Mouse (Mus musculus) skeletal muscle tissue, adult 2 months (tissue): ENCODE data around the gene Nfkb1.

Source experiments
- DNase-seq: peaks from one replicate; pipeline ENCODE4 v3.0.0-alpha.2; 2012; ENCODE audit warnings: low read depth, low spot score

The Nfkb1 gene

DNA sequence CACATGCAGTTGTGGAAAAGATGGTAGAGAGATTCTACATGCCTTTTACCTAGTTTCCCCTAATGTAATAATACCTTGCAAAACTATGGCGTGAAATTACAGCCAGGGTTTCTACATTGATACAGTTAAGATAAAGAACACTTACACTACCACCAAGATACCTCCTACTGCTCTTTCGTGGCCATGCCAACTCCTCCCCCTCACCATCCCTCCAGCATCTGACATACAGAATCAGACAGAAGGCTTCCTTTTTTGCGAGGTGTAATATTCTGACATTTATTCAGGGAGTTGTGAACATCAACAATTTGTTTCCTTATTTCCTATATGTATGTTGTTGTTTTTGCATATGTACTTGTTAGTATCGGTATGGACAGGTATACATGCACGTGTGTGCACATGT is 11.3 kb upstream of the Nfkb1 start:
- no peak for DNase-seq

DNA sequence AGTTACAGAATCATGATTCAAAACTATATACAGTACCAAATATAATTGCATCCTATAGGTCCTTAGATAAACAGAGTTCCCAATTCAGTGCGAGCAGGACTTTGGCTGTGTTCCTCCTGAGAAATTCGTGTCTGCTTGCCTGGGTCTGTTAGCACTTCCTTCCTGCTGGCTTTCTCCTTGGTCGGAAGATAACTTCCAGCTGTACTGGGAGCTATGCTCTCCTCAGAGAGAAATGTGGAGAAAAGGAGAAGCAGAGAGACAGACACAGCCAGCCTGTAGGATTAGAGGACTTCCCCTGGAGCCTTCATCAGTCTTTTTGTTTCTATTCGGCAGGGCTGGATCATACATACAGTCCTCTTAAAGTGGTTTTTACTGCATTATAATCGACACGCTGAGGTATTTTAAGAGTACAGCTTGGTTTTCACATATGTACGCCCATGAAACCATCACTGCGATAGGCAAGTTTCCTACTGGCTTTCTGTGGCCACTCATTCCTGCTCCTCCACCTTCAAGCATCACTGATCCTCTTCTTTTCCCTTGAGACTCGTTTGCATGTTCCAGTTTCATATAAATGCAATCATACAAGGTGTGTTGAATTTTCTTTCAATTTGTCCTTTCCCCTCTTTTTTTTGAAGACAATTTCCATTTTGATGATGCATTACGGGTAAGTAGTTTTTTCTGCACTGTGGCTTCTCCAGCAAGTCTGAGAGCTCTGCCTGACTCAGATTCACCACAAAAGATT is 8.3 kb upstream of the Nfkb1 start:
- no peak for DNase-seq

DNA sequence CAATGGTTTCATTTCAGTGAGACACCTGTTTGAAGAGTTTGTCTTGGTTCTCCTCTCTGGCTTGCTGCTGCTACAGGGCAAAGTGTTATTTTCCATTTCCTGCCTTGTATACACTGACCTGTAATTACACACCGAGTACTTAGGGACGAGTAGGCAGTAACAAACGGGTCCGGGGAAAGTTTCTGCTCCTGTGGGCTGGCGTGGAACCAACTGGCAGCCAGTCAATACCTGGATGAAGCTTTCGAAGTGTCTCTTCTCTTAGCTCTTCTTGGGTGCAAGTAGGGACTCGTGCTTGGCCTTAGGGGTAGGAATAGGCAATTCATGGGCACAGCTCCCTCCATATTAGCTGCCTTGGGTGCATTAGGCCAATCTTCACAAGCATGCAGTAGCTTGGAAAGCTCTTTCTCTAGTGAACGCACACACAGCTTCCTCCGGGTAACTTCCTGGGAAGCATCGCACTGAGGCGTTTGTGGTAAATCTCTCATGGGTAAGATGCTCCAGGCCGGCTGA is 7.2 kb upstream of the Nfkb1 start:
- DNase-seq = no peak

DNA sequence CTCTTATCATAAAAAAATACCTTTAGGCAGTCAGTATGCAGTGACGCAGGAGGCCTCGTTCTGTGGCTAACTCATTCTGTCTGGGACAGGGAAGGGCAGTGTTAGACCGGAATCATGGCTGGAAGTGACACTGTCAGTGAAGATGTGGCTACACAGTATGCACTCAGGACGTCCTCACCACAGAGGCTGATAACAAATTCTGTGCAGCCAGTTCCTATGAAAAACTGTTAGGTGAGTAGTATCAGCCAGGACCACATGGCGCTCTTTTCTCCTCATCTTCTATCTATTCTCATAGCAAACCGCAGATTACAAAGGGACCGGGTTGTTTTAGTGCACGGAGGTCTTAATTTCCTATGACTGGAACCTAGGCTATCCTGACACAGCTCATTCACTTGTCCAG is 4.9 kb upstream of the Nfkb1 start:
- no peak for DNase-seq

DNA sequence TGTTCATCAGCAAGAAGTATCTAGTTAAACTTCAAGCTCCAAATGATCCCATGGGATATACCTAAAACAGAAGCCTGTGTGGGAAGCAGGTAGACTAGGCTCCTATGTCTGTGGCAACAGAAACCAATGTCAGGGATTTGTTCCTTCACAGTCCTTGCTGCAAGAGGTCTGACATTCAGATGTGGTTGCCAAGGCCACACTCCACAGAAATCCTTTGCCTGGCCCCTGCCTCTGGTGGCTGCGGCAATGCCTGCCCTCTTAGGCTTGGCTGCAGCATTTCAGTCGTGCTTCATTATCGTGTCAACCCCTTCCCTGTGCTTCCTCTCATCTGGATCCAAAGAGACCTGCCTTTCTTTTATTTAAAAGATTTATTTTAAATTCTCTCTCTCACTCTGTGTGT is 1.7 kb upstream of the Nfkb1 start:
- DNase-seq = no peak

DNA sequence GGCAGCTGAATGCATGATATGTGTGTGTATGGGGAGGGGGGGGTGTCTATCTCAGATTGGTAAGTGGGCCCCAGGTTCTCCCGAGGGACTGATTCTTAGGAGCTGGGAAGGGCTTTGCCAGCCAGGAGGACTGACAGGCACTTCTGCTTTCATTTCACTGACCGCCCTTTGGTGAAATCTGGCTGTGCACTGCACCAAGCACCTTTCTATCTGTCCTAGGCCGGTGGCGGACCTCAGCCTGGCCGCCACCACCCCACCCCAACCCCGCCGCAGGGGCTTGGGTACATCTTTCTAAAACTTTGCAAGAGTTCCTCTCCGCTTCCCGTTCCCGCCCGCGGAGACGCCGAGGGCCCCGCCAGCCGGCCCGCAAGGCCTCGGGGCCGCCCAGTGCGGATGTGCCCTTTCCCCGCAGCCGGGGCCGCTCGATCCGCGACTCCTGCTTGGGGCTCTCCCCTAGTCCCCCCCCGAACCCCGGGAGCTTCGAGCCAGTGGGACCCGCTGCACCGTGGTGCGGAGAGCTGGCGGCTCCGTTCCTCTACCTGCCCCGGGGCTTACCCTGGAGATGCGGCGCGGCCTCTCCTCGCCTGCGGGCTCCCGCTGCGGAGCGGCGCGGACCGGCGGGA is 668 bp downstream of the Nfkb1 start:
- peak; percentile 44 for DNase-seq

DNA sequence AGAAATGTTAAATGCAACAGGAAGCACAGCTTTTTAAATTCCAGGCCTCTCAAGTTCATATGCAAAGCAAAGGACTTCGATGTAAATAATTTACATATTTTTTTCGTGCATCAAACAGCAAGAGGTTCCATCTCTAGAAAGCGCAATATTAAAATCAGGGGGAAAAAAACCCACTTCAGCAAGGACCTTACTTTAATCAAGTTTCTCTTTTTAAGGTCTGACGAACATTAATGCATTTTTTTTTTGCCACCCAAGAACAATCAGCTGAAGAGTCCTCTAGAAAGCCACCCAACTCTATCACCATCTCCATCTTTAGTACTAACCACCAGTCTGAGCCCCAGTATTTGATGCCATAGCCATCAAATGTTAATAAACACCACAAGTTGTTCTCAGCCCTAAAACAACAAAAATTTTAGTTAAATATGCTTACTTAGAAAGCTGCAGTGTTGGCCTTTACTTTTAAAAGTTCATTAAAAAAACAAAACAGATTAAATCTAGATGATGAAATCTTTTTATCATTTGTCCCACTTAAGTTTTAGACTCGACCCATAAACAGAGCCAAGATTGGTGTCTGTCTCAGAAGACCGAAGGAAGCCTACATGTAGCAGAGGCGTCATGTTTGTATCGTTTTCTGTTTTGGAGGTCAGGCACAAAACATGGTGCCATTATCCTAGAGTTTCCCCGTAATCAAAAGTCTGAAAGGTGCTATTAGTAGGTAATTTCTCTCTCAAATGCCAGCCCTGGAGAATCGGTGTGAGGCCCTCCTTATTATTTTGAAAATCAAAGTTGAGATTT is 1.4 kb downstream of the Nfkb1 start:
- DNase-seq = no peak

DNA sequence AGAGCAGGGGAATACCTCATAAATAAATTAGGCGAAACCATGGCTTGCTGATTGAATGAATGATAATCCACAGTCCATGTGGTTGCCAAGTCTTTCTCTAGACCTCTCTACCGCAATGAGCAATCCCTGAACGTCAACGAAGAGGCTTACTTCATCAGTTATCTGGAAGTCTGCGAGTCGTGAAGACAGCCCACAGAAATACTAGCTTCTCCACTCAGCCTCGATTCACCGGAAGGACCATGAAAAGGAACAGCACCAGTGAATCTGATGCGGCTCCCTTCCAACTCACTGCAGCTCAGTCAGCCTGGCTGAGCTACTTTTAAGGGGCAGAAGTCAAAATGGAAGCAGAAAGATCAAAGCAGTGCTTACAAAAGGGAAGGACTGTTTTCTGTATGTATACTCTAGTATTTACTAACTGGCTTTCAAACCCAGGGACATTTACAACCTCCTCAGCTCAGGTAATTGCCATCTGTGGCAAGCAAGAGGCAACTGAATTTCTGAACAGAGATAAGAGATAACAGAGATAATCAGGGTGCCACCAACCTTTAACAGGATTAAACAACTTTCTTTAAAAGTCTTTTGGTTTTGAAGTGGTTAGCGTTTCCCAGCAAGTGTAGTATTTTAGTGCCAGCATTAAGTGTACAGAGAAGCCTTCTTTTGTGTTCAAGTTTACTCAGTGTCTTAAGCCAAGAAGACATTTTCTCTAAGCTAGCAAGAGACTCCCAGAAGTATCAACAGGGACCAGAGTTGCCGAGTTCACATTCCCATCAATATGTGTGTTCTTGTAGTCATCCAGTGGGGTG is 2.2 kb downstream of the Nfkb1 start:
- DNase-seq = no peak

DNA sequence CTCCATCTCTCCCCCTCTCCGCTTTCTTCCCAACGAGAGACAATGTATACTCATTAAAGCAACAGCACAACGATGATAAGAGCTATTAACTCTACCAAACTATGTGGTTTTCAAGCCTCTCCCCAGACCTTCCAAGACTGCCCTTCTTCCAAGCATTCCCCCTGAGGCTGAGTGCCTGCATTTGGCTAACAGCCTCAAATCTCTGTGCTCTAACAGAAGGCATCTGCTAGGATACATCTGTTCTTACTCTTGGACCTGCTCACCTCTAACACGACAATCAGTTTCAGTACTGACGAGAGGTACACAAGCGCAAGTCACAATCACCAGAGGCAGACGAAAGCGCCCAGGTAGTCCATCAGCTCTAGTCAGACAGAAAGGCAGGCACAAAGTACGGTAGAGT is 3.4 kb downstream of the Nfkb1 start:
- DNase-seq = no peak

DNA sequence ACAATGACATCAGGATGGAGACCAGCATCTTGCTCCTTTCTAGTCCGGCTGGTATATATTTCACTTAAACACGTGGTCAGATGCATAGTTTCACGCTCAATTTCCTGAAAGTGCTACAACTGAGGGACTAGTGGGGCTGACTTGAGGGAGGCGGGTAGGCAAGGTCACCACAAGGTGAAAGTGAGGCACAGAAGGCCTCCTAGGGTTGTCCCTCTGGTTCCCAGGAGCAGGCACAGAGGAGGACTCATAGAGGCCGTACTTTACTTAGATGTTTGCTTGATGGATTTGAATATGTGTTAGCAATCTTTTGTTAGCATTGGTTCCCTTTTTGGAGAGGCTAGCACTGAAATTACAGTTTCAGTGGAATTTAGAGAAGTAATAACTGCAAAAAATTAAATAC is 4.9 kb downstream of the Nfkb1 start:
- DNase-seq = no peak

DNA sequence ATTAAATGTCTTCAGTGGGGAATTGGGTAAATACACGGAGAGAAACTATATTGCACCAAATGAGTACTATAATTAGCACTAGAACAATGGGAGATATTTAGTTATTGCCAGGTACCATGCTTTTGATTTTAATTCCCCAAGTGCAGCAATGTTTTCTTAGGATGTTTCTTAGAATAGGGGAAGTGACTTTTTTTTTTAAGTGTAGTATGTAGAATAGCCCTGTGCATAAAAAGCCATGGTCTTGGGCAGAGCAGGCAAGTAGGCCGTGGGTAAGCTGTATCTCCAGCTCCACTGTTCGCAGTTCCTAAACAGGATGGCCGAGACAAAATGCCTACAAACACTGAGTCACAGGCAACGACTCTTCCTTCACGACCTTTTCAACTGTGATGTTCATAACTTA is 8.1 kb downstream of the Nfkb1 start:
- DNase-seq = no peak

DNA sequence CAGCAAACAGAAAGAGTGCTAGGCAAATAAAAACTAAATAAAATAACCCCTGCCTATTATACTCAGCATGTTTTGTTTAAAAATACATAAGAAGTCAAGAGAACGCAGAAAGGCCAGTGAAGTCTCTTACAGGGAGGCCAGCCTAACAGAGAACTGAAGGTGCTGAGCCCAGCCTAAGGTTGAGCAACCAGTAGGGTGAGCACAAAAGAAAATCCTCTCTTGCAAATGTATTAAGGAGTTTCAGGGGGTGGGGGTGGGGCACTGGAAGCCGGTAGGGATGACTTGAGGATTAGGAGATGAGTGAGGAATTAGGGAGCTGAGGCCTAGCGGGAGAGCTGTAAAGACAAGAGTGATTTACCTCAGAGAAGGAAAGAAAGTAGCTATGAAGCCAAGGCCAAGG is 9.1 kb downstream of the Nfkb1 start:
- DNase-seq = no peak

DNA sequence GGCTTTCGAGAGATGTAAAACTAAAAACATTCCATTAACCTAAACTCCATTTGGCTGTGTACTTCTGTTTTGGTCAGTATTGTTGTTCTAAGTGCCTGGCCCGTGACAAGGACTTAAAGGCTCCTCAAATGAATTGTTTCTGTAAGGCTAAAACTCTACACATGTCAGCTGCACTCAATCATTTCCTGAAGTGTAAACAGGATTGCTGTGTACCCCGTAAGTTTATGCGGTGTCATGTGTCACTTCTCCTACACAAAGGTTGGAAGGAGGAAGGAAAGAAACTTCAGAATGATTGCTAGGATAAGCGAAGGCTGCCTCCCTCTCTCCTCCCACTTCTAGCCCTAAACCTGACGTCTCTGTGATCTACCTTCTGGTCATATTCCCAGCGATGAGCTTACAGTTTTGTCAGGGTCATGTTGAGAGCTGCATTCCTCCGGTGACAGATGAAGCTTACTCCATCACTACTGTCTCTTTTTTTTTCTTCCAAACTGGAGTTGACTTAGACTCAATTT is 10.0 kb downstream of the Nfkb1 start:
- DNase-seq = no peak

DNA sequence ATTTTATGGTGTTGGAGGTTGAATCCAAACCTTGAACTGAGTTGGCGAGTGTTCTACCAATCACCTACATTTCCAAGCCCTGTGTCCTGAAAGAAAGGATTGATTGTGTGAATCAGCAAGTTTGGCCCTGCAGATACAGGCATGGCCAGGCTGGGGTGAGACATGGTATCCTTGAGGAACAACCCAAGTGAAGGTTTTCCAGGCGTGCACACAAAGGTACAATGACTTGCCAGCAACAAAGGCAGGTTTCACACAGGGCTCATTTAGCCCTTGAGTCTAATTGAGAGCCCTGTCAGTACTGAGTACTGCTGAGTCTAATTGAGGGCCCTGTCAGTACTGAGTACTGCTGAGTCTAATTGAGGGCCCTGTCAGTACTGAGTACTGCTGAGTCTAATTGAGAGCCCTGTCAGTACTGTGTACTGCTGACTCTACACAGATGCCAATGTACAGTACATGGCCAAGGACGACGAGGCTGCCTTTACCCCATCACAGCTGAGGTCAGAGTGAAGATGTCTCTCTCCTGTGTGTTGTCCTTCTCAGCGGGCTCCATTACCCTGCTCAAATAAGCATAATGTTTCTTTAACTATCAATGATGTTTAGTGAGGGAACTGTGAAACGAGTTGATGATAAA is 11.0 kb downstream of the Nfkb1 start:
- DNase-seq = no peak

DNA sequence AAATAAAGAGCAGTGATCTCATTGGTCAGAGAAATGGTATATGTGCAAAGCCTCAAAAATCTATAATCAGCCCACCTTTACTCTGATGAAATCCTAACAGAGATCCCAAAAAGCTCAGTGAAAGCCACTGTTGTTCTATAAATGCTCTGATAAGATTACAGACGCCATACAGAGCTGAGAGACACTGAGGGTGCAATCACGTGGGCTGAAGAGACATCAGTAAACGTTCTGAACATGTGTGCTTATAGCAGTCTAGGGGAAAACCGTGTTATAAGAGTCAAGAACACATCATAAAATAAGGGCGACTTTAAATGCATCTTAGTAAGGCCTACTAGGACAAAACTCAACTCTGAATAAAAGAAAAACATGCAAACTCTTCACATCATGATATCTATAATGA is 14.3 kb downstream of the Nfkb1 start:
- no peak for DNase-seq

DNA sequence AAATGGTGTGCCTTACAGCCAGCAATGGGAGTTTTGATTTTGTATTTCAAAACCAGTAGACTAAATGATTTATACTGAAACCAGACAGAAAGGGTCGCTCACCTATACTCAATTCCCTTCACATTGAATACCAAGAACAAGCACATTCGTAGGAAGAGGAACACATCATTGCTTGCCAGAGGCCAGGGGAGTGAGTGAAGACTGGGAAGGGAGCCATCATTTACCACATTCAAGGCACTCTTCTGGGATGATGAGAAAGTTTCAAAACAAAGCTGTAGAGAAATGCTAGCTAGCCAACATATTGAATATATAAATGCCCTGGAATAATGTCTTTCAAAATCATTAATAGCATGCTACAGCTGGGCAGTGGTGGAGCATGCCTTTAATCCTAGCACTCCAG is 15.0 kb downstream of the Nfkb1 start:
- DNase-seq = no peak

DNA sequence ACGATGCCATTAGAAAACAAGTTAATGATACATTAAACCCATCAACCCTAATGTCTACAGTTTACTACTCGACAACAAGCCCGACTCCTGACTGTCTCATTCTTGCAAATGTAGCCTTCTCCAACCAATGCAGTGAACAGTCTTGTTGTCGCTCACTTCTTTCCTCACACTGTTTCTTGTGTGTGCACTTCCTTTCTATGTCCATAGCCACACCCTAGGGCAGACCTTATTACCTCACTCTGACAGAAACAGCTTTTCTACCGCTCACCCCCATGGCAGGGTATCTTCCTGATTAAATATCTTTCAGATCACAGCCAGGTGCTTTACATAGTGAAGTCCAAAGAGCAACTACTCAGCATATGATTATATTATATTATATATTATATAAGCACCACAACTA is 15.9 kb downstream of the Nfkb1 start:
- no peak for DNase-seq

DNA sequence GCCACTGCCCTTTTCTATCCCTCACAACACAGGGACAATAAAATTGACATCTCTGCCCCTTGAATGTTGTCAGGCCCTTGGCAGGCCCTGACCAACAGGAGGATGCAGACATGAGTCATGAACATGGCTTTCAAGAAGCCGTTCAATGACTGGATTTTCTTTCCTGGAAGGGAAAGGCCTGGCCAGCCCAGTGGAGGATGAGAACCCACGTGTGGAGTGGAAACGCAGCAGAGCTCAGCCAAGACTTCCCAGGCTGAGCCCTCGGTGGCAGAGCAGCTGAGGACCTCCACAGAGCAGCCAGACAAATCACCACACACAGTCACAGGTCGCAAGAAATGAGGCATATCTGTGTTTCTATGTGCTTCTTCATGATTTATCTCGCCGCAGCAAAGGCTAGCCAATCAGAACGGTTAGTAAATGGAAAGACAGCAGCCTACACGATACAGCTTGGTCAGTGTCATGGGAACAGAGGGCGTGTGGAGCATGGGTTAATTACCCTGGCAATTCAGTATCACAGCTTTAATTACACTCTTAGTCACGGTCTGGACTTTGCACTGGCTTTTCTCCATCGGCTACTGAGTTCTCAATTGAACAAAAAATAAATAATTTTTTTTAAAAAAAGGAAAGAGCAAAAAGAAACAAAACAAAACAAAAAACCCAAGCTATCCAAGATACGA is 16.5 kb downstream of the Nfkb1 start:
- no peak for DNase-seq

DNA sequence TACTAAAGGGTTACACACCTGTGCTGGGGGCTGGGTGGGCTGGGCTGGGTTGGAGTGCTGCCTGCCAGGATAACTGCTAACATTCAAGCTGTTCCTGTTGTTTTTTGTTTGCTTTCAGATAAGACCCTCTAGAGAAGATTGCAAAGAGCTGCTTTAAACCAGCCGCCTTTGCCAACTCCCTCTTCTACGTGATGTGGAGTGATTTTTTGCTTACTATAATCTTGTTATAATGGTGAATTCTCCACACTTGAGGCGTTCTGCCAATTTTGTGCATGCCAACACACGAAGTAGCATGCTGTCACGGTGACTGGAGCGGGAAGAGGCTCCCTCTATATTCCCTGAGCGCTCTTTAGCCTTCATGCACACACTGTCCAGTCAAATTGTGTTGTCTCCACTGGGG is 17.7 kb downstream of the Nfkb1 start:
- DNase-seq = no peak

DNA sequence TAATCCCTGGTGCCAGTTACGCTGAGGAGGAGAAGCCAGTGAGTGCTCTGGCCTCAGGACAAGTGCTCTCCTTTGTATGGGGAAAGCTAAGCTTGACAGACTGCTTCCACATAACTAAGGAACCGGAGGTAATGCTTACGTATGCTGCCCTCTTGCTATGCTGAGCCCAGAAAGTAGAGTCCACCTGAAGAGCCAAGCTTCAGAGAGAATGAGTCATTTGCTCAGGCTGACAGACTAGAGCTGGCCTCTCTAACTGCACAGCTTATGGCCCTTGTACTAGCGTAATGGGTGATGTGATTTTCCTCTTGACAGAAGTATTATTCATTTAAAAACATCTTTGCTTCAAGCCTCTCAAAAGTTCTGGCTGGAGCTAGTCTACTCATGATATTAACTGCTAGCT is 18.3 kb downstream of the Nfkb1 start:
- DNase-seq = no peak

DNA sequence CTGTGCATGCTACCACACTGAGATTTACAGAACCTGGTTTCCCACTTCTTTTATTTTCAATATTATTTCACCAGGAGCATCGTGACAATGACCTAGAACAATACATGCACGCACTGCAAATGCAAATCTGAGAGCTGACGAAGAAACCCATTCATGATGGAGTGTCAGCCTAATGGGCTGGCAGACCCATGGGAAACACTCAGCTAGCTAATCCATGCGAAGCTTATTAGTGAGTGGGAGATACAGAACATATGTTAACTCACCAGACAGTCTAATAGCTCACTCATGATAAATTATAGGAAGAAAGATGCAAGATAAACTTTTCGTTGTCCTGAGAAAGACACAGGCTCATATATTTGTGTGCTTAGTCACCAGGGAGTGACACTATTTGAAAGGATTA is 19.2 kb downstream of the Nfkb1 start:
- DNase-seq = no peak
